Mouse (Mus musculus) inflammation-experienced regulatory T-cells, adult 6 months (primary cell): ENCODE measurements around the gene Padi6. TPM values are rescaled to one million over a fixed set of nuclear protein-coding genes. Genes with fewer than 3 reads are reported as not detected.
A peak's percentile ranks its signal among the peaks of the same experiment; 100 is the strongest.

Experiments used
- ATAC-seq: one replicate; pipeline ENCODE4 v1.8.0; 2017
- polyA plus RNA-seq, 3 experiments: library from polyadenylated mRNA; unstranded; fragments of 100-300 nt; shearing (Covaris generic); gene quantifications; one replicate each; pipeline ENCODE4 v1.2.1; 2017

The Padi6 gene
- polyA plus RNA-seq, 3 experiments from 2014 or later, result not detected

- no peak for ATAC-seq
Measured at GRCm38 (mm10) chr4:140747978-140748377, 5.5 kb upstream of the Padi6 start.

- ATAC-seq, result no peak
Measured at GRCm38 (mm10) chr4:140744654-140745053, 2.2 kb upstream of the Padi6 start.

- no peak for ATAC-seq
Measured at GRCm38 (mm10) chr4:140743086-140743485, 643 bp upstream of the Padi6 start.

- no peak for ATAC-seq
Measured at GRCm38 (mm10) chr4:140741401-140741800, 1.0 kb downstream of the Padi6 start.

GRCm38 (mm10) chr4:140740655-140741054, 1.8 kb downstream of the Padi6 start:
- no peak for ATAC-seq

GRCm38 (mm10) chr4:140732871-140733270, 9.6 kb downstream of the Padi6 start:
- no peak for ATAC-seq

GRCm38 (mm10) chr4:140731654-140732053, 10.8 kb downstream of the Padi6 start:
- ATAC-seq, result no peak

GRCm38 (mm10) chr4:140726907-140727306, 15.5 kb downstream of the Padi6 start:
- ATAC-seq, result no peak

GRCm38 (mm10) chr4:140724739-140725138, 17.7 kb downstream of the Padi6 start:
- no peak for ATAC-seq

- no peak for ATAC-seq
Measured at GRCm38 (mm10) chr4:140723801-140724200, 18.6 kb downstream of the Padi6 start.

- no peak for ATAC-seq
Measured at GRCm38 (mm10) chr4:140723192-140723591, 19.3 kb downstream of the Padi6 start.

GRCm38 (mm10) chr4:140722710-140723109, 19.7 kb downstream of the Padi6 start:
- no peak for ATAC-seq

GRCm38 (mm10) chr4:140721968-140722490, 20.4 kb downstream of the Padi6 start:
- ATAC-seq, result no peak

- no peak for ATAC-seq
Measured at GRCm38 (mm10) chr4:140720091-140720490, 22.4 kb downstream of the Padi6 start.

- ATAC-seq, result no peak
Measured at GRCm38 (mm10) chr4:140718436-140718835, 24.0 kb downstream of the Padi6 start.

- ATAC-seq, result no peak
Measured at GRCm38 (mm10) chr4:140716994-140717393, 25.4 kb downstream of the Padi6 start.

GRCm38 (mm10) chr4:140714586-140714985, 27.9 kb downstream of the Padi6 start:
- ATAC-seq, result no peak

- ATAC-seq, result peak; percentile 75
Measured at GRCm38 (mm10) chr4:140713480-140714365, 28.7 kb downstream of the Padi6 start.

GRCm38 (mm10) chr4:140711360-140711759, 31.1 kb downstream of the Padi6 start:
- ATAC-seq, result no peak

- no peak for ATAC-seq
Measured at GRCm38 (mm10) chr4:140710781-140711180, 31.7 kb downstream of the Padi6 start.

- ATAC-seq, result no peak
Measured at GRCm38 (mm10) chr4:140709617-140710016, 32.8 kb downstream of the Padi6 start.

GRCm38 (mm10) chr4:140709111-140709510, 33.3 kb downstream of the Padi6 start:
- ATAC-seq, result no peak

GRCm38 (mm10) chr4:140708297-140708927, 34.0 kb downstream of the Padi6 start:
- no peak for ATAC-seq

- no peak for ATAC-seq
Measured at GRCm38 (mm10) chr4:140707615-140708014, 34.8 kb downstream of the Padi6 start.
